Mouse (Mus musculus): ENCODE measurements around the gene Agtpbp1. TPM values are rescaled to one million over a fixed set of nuclear protein-coding genes. Genes with fewer than 3 reads are reported as not detected.

The Agtpbp1 gene
- polyA plus RNA-seq, 1 experiment, result 5.1 TPM

DNA sequence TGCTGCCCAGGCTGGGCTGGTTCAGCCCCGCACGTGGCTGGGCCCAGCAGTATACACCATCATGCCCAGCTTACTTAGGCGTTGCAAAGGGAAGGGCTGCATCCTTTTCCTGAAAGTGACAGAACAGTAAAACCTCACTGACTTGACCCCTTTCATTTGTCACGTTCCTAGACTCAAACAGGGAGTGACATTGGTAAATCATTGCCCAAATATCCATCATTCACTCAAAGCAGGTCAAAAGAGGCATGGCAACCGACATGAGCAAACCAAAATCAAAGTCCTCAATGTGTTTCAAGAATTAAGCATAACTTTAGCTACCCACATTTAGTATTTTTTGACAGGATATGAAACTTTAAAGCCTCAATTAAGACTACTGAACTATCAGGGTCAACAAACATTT is 86.8 kb downstream of the Agtpbp1 start:
- peaks cover 15% of the 10 kb centered on the region for H3K36me3 ChIP-seq (ENCODE audit: control insufficient read depth, insufficient read depth, low read length)
- no peak overlapping the region for H3K4me3 ChIP-seq (ENCODE audit: extremely low read depth, insufficient read depth, insufficient read length)
- no peaks in the 10 kb centered on the region for H3K27me3 ChIP-seq (ENCODE audit: control insufficient read depth, insufficient read depth, low read length)
- no peak for DNase-seq (ENCODE audit: low read depth in 1 of 2, low spot score in 2 of 2)
- no peaks in the 10 kb centered on the region for H3K4me1 ChIP-seq (ENCODE audit: control insufficient read depth, insufficient read depth, insufficient read length)
- 83% methylated on average over 5 of the region's 5 CpGs for WGBS
- TF ChIP-seq POLR2A (IDR thresholded peaks at IDR 0.05; ENCODE audit: low read depth, low read length), result no peak
- TF ChIP-seq CTCF (IDR thresholded peaks at IDR 0.05; ENCODE audit: extremely low read depth, insufficient read depth, insufficient read length, insufficient replicate concordance), result no peak
- H3K27ac ChIP-seq (ENCODE audit: insufficient read depth, low read length), result no peak overlapping the region

DNA sequence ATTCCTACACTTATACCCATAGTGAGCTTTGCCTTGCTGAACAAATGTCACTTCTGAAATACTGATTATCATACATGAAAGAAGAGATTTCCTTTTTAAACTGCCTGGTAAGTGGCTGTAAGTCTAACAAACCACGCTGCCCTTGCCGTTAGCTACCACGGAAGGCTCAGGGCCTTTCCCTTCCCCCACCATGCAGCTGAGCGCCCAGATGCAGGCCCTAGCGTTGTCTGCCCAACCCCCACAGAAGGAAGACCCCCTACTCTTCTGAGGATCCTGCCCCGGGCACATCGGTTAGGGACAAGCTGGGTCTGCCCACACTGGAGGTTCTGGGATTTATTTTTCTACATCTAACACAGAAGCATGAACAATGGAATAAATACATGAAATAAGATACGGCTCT is 89.2 kb downstream of the Agtpbp1 start:
- TF ChIP-seq POLR2A (IDR thresholded peaks at IDR 0.05; ENCODE audit: low read depth, low read length), result no peak
- no peak for TF ChIP-seq CTCF (IDR thresholded peaks at IDR 0.05; ENCODE audit: extremely low read depth, insufficient read depth, insufficient read length, insufficient replicate concordance)
- Histone ChIP-seq H3K27ac (ENCODE audit: insufficient read depth, low read length) (no peak overlapping the region), H3K27me3 (ENCODE audit: control insufficient read depth, insufficient read depth, low read length) (no peaks in the 10 kb centered on the region), H3K4me3 (ENCODE audit: extremely low read depth, insufficient read depth, insufficient read length) (no peak overlapping the region), H3K36me3 (ENCODE audit: control insufficient read depth, insufficient read depth, low read length) (peaks cover 16% of the 10 kb centered on the region), H3K4me1 (ENCODE audit: control insufficient read depth, insufficient read depth, insufficient read length) (no peaks in the 10 kb centered on the region)
- 78% methylated on average over 8 of the region's 8 CpGs for WGBS
- no peak for DNase-seq (ENCODE audit: low read depth in 1 of 2, low spot score in 2 of 2)

DNA sequence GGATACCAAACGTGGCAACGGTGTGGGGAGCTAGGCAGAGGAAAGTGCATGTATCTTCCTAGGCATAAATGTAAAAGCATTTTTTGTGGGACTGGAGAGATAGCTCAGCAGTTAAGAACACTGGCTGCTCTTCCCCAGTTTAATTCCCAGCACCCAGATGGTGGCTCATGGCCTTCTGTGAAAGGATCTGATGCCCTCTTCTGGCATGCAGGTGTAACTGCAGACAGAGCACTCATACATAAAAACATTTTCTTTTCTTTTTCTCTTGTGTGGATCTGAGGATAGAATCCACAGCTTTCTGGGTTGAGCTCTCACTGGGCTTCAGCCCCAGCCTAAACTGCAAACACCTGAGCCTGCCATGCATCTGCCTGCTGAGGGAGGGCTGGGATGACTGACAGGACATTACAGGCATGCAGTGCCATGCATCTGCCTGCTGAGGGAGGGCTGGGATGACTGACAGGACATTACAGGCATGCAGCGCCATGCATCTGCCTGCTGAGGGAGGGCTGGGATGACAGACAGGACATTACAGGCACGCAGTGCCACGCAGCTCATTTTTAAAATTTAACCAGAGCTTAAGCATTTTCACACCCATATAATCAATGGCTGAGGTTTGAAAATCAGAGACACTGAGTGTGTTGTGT is 90.3 kb downstream of the Agtpbp1 start:
- no peak for DNase-seq (ENCODE audit: low read depth in 1 of 2, low spot score in 2 of 2)
- Histone ChIP-seq H3K27me3 (ENCODE audit: control insufficient read depth, insufficient read depth, low read length) (no peaks in the 10 kb centered on the region), H3K27ac (ENCODE audit: insufficient read depth, low read length) (no peak overlapping the region), H3K36me3 (ENCODE audit: control insufficient read depth, insufficient read depth, low read length) (peaks cover 12% of the 10 kb centered on the region), H3K4me3 (ENCODE audit: extremely low read depth, insufficient read depth, insufficient read length) (no peak overlapping the region), H3K4me1 (ENCODE audit: control insufficient read depth, insufficient read depth, insufficient read length) (no peaks in the 10 kb centered on the region)
- TF ChIP-seq CTCF (IDR thresholded peaks at IDR 0.05; ENCODE audit: extremely low read depth, insufficient read depth, insufficient read length, insufficient replicate concordance) (no peak), POLR2A (IDR thresholded peaks at IDR 0.05; ENCODE audit: low read depth, low read length) (no peak)
- WGBS, result 92% methylated on average over 5 of the region's 5 CpGs

DNA sequence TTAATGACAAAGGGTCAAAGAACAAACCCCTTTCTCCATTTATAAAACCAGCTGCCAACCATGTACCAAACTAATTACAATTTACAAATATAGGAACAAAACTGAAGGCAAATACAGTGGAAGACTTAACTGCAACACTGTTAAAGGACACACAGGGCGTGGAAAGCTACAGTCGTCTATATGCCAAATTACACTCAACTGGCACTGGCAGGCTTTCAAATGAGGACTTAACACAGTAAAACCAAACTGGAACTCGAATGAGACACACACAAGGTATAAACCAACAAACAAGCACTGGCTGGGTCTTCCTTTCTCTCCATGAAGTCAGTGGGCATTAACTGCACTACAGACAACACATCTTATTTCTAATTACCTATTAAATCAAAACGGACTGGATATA is 94.3 kb downstream of the Agtpbp1 start:
- Histone ChIP-seq H3K4me3 (ENCODE audit: extremely low read depth, insufficient read depth, insufficient read length) (no peak overlapping the region), H3K4me1 (ENCODE audit: control insufficient read depth, insufficient read depth, insufficient read length) (no peaks in the 10 kb centered on the region), H3K27me3 (ENCODE audit: control insufficient read depth, insufficient read depth, low read length) (no peaks in the 10 kb centered on the region), H3K27ac (ENCODE audit: insufficient read depth, low read length) (no peak overlapping the region), H3K36me3 (ENCODE audit: control insufficient read depth, insufficient read depth, low read length) (peaks cover 8% of the 10 kb centered on the region)
- TF ChIP-seq CTCF (IDR thresholded peaks at IDR 0.05; ENCODE audit: extremely low read depth, insufficient read depth, insufficient read length, insufficient replicate concordance), result no peak
- no peak for TF ChIP-seq POLR2A (IDR thresholded peaks at IDR 0.05; ENCODE audit: low read depth, low read length)
- DNase-seq (ENCODE audit: low read depth in 1 of 2, low spot score in 2 of 2), result no peak
- WGBS, result 84% methylated on average over 4 of the region's 4 CpGs

DNA sequence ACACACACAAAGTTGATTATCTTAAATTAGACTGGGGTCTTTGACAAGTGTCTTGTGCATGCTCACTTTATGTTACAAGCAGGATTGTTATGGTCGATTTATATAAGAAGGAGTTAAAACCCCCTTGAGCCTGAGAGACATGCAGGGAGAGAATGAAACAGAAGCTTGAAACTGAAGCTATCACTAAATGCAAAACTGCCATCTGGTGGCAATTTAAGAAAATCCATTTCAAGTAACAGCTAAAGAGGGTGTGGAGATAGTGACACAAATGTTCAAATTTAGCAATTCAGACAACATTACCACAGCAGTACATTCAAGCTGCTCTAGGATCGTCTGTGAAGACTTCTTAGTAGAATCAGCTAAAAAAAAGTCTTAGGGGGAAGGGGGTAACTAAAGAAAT is 95.9 kb downstream of the Agtpbp1 start:
- H3K4me1 ChIP-seq (ENCODE audit: control insufficient read depth, insufficient read depth, insufficient read length), result no peaks in the 10 kb centered on the region
- H3K27me3 ChIP-seq (ENCODE audit: control insufficient read depth, insufficient read depth, low read length), result no peaks in the 10 kb centered on the region
- H3K4me3 ChIP-seq (ENCODE audit: extremely low read depth, insufficient read depth, insufficient read length), result no peak overlapping the region
- no peak for DNase-seq (ENCODE audit: low read depth in 1 of 2, low spot score in 2 of 2)
- peaks cover 3% of the 10 kb centered on the region for H3K36me3 ChIP-seq (ENCODE audit: control insufficient read depth, insufficient read depth, low read length)
- TF ChIP-seq CTCF (IDR thresholded peaks at IDR 0.05; ENCODE audit: extremely low read depth, insufficient read depth, insufficient read length, insufficient replicate concordance) (no peak), POLR2A (IDR thresholded peaks at IDR 0.05; ENCODE audit: low read depth, low read length) (no peak)
- WGBS, result 55% methylated on average over 2 of the region's 2 CpGs
- H3K27ac ChIP-seq (ENCODE audit: insufficient read depth, low read length), result no peak overlapping the region

DNA sequence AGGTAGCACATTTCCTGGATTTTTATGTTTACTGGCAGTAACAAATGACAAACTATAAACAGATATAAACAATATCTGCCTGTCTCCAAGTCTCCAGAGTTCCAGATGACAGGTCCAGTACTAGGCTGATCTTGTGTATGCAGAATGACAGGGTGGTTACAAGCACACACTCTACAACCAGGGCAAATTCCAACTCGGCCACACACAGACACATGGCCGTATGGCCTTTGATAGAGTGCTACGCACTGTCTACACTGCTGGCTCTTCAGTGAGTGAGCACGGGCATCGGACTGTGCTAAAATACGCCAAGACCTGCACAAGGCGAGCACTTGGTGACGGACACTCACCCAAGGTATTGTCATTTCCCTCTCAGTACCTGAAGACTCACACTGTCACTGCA is 97.7 kb downstream of the Agtpbp1 start:
- 95% methylated on average over 8 of the region's 8 CpGs for WGBS
- Histone ChIP-seq H3K4me1 (ENCODE audit: control insufficient read depth, insufficient read depth, insufficient read length) (no peaks in the 10 kb centered on the region), H3K4me3 (ENCODE audit: extremely low read depth, insufficient read depth, insufficient read length) (no peak overlapping the region), H3K36me3 (ENCODE audit: control insufficient read depth, insufficient read depth, low read length) (peaks cover 2% of the 10 kb centered on the region; the same call in 1 of the 2 replicates), H3K27ac (ENCODE audit: insufficient read depth, low read length) (no peak overlapping the region), H3K27me3 (ENCODE audit: control insufficient read depth, insufficient read depth, low read length) (no peaks in the 10 kb centered on the region)
- no peak for DNase-seq (ENCODE audit: low read depth in 1 of 2, low spot score in 2 of 2)
- TF ChIP-seq CTCF (IDR thresholded peaks at IDR 0.05; ENCODE audit: extremely low read depth, insufficient read depth, insufficient read length, insufficient replicate concordance), result no peak
- no peak for TF ChIP-seq POLR2A (IDR thresholded peaks at IDR 0.05; ENCODE audit: low read depth, low read length)

DNA sequence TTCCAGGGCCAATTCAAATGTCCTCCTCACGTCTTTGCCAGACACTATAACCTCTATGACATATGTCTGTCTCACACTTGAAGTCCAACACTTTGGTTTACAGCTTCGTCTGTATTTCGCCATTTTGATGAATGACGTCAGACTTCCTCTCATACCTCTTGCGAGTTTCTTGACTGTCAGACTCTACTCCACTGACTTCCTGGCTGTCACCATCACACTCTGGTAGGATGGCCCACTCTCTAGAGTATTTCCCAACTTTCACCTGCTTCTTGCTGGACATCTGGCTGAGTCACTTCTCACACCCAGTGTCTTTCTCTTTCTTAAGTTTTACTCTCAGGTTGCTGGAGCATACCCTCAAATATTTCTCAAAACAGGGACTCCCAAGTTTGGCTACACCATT is 98.8 kb downstream of the Agtpbp1 start:
- Histone ChIP-seq H3K4me1 (ENCODE audit: control insufficient read depth, insufficient read depth, insufficient read length) (no peaks in the 10 kb centered on the region), H3K36me3 (ENCODE audit: control insufficient read depth, insufficient read depth, low read length) (peaks cover 2% of the 10 kb centered on the region; the same call in 1 of the 2 replicates), H3K4me3 (ENCODE audit: extremely low read depth, insufficient read depth, insufficient read length) (no peak overlapping the region), H3K27ac (ENCODE audit: insufficient read depth, low read length) (no peak overlapping the region), H3K27me3 (ENCODE audit: control insufficient read depth, insufficient read depth, low read length) (no peaks in the 10 kb centered on the region)
- DNase-seq (ENCODE audit: low read depth in 1 of 2, low spot score in 2 of 2), result no peak
- TF ChIP-seq CTCF (IDR thresholded peaks at IDR 0.05; ENCODE audit: extremely low read depth, insufficient read depth, insufficient read length, insufficient replicate concordance) (no peak), POLR2A (IDR thresholded peaks at IDR 0.05; ENCODE audit: low read depth, low read length) (no peak)
- 81% methylated on average over 5 of the region's 5 CpGs for WGBS
